Mouse (Mus musculus): ENCODE measurements around the gene Asb18.

The Asb18 gene

DNA sequence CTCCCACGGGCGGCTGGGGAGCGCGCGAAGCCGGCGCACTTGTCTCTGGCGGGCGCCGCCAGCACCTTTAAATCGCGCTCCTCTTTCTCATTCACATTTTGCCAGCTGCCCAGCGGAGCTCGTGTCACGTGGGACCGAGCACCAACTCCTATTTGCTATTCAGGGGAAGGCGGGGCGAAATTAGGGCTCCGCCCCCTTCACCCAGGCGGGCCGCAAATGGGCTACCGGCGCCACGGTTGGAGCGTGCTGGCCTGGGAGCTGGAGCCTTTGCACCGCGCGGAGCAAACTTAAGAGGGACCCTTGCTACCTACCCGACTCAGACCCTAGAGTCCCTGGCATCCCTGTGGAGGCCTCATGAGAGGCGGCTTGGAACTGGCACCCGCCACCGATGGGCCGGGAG is 83.3 kb downstream of the Asb18 start, which contains the start of gene Gbx2:
Gene Gbx2, minus strand, starts transcription at position 60 of the 400 bp plus-strand sequence.
- DNase-seq = peak; percentile 41

DNA sequence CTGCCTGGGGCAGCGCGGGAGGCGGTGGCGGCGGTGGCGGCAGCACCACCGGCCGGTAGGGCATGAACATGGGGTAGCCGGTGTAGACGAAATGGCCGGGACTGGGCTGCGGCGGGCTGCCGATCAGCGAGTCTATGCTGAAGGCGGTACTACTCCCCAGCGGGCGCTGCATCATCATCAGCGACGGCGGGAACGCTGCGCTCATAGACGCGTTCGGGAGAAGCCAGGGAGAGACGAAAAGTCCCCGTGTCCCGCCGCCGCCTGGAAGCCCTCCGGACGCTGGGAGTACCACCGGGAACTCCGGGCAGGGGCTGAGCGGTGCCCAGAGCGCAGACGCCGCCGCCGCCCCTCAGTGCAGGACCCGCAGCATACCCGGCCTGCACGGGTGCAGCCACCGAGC is 83.9 kb downstream of the Asb18 start:
- no peak for DNase-seq

- peak; percentile 13 for DNase-seq
Observed at GRCm38 (mm10) chr1:89929721-89930505, 84.6 kb downstream of the Asb18 start.

- DNase-seq = no peak
Observed at GRCm38 (mm10) chr1:89929181-89929580, 85.3 kb downstream of the Asb18 start.

GRCm38 (mm10) chr1:89928676-89929075 is 85.8 kb downstream of the Asb18 start:
- no peak for DNase-seq

- no peak for DNase-seq
Observed at GRCm38 (mm10) chr1:89927061-89927661, 87.3 kb downstream of the Asb18 start.

DNA sequence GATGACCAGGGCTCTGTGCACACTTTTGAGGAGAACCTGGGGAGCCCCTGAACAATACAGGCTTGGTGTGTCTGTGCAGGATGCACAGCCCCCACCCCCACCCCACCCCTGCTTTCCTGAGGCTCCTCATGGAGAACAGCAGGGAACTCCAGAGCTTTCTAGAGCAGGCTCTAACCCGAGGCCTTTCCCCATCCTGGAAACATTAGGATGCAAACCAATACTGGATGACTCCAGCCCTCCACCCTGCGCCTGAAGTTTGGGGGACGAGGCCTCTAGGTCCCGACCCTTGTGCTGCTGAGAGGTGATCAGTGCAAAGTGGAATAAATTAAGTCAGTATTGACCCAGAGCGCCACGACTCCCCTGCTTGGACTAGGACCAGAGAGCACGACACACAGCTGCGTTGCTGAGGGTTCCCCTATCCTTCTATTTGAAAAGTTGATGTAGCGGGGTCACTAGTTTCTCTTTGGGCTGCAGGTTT is 87.8 kb downstream of the Asb18 start:
- no peak for DNase-seq

- DNase-seq = no peak
Observed at GRCm38 (mm10) chr1:89925501-89926190, 88.8 kb downstream of the Asb18 start.

DNA sequence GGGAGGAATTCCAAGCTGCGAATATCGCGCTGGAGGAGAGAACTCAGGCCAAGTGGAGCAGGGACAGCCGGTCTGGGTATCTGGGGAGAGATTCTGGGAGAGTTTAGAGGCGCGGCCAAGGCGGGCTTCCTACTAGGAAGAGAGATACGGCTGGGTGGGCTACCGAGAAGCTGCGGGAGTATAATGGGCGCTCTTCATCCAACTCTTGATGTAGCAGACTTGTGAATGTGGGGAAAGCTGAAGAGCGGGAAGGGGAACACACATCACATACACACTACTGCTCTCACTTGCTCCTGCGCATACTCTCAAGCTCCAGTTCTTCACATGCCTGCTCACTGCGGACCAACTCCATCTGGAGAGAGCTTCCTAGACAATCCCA is 90.8 kb downstream of the Asb18 start:
- no peak for DNase-seq

- DNase-seq = no peak
Observed at GRCm38 (mm10) chr1:89922883-89923641, 91.4 kb downstream of the Asb18 start.

- no peak for DNase-seq
Observed at GRCm38 (mm10) chr1:89922282-89922681, 92.2 kb downstream of the Asb18 start.

- no peak for DNase-seq
Observed at GRCm38 (mm10) chr1:89921806-89922205, 92.7 kb downstream of the Asb18 start.

GRCm38 (mm10) chr1:89919206-89919605 is 95.3 kb downstream of the Asb18 start:
- DNase-seq = no peak

GRCm38 (mm10) chr1:89918111-89918510 is 96.4 kb downstream of the Asb18 start:
- no peak for DNase-seq

DNA sequence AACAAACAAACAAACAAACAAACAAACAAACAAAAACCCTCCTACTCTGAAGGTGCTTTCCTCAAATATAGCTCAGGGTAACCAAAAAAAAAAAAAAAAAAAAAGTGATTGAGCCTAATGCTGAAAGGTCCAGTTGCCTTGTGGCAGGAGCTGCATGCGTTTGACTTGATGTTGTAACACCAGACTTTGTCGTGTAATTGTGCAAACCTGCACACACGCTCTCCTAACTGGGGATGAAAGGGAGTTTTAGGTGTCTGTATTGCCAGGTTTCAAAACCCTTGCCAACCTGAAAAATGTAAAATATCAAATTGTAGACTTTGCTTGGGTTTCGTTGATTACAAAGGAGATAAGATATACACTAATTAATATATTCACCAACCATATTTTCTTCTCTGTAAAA is 100.9 kb downstream of the Asb18 start:
- no peak for DNase-seq

DNA sequence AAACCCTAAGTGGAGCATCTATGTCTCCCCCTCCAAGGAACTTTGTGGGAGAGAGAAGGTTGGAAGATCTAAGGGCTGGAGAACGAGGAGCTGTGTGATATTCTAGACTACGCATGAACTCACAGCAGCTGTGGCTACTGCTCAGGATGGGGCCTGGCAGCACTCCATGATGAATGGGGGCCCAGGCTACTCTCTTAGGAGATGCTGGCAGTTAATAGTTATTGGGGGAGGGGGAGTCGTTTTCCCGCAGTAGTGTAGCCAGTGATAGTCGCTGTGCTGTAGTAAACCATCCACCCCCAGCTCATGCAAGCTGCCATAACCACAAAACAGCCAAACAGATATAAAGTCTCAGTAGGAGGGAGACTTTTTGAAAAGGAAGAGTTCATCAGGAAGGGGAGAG is 102.1 kb downstream of the Asb18 start:
- no peak for DNase-seq

DNA sequence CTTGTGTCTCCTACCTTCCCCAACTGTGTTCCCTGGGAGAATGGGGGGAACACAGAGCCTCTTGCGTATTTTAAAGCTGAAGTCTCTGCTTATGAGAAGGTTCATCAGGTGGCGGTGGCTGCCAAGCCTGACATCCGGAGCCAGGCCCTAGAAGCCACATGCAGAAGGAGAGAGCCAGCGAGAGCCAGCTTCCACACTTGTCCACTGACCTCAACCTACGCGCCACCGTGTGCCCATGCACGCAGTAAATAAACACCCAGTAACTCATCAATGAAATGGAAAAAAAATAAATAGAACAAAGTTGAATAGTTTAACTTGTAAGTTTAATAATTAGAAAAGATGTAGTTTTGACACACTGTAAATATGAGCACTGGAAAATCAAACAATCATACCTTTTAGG is 104.7 kb downstream of the Asb18 start:
- DNase-seq = no peak

GRCm38 (mm10) chr1:89902641-89903040 is 111.8 kb downstream of the Asb18 start:
- DNase-seq = no peak

DNA sequence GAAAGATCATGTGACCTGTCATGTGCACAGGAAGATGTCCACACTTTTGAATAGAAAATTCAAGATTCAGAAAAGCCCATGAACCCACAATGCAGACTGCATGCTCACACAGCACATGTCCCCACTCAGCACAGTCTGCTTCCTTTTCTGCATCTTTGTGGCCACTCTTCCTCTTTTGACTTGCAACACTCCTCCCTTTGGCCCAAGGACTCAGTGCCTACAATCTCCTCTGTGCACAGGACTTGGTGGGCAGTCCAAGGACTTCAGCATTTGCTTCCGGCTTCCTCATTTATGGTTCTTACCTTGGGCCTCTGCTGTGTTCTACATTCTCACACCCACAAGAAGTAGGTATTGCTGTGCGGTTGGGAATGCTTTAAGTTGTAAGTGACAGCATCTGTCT is 112.2 kb downstream of the Asb18 start:
- DNase-seq = no peak

DNA sequence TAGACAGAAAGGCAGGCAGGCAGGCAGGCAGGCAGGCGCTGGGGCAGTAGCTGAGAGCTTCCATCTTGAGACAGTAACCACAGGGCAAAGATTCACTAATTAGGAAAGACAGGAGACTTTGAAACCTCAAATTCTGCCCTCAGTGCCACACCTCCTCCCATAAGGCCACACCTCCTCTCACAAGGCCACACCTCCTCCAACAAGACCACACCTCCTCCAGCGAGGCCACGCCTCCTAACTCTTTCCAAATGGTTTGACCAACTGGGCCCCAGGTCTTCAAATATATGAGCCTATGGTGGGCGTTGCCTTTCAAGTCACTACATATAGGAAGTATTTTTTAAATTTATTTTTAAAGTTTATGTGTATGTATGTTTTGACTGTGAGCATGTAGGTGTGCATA is 113.1 kb downstream of the Asb18 start:
- no peak for DNase-seq

All from lung, postnatal 14 days (tissue).